Mouse (Mus musculus): ENCODE data around the gene Tmem213. TPM values are rescaled to one million over a fixed set of nuclear protein-coding genes. Genes with fewer than 3 reads are reported as not detected.

Gene Tmem213
- total and polyA plus RNA-seq, 2 experiments from 2014 or later: not detected

DNA sequence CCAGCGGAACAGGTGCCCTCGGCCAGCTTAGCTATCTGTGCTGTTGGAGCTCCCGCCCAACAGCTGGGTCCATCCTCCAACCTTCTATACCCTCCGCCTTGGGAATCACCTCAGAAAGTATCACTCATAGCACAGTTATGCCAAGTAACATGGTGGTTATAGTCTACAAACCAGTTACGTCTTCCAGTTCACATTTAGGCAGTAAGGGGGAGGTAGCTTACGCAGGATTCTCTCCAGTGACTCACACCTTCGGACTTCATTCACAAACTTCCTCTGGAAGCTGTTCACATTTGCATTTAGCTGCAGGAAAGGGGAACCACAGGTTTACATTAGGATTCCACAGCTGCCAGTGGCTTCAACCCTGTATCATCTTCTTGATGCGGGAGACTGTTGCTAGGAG lies 16.5 kb upstream of the Tmem213 start:
- no peak overlapping the region for H3K4me3 ChIP-seq (ENCODE audit: low read length)
- H3K9me3 ChIP-seq (ENCODE audit: low read length): no peaks in the 10 kb centered on the region
- no peaks in the 10 kb centered on the region for H3K27me3 ChIP-seq (ENCODE audit: insufficient read depth, low read length)
- 95% methylated on average over 8 of the region's 8 CpGs for WGBS
- DNase-seq (ENCODE audit: low spot score) (no peak), ATAC-seq (no peak)
- H3K4me1 ChIP-seq (ENCODE audit: insufficient read depth, low read length): no peaks in the 10 kb centered on the region
- no peaks in the 10 kb centered on the region for H3K36me3 ChIP-seq (ENCODE audit: insufficient read depth, low read length)
- TF ChIP-seq CTCF (IDR thresholded peaks at IDR 0.05; ENCODE audit: low read depth): no peak
- no peak overlapping the region for H3K9ac ChIP-seq (replicated peaks; ENCODE audit: low read length)
- no peak overlapping the region for H3K27ac ChIP-seq
- H3K4me2 ChIP-seq (ENCODE audit: low read depth, low read length): no peak overlapping the region

DNA sequence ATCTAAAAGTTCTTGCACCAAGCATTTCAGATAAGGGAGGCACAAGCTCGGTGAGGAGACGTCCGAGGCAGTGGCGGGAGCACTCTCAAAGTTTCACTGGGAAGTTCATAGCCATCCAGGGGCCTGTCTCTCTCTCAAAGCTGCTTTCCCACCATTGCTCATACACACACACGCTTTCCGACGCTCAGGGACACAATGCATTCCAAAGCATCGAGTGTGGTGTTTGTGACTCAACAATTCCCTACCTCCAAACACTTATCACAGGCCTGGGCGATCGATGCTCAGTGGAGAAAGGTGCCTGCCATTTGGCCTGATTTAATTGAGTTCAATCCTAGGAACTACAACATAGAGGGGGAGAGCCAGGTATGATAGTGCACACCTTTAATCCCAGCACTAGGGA lies 14.4 kb upstream of the Tmem213 start:
- Histone ChIP-seq H3K4me3 (ENCODE audit: low read length) (no peak overlapping the region), H3K9ac (replicated peaks; ENCODE audit: low read length) (no peak overlapping the region), H3K4me2 (ENCODE audit: low read depth, low read length) (no peak overlapping the region), H3K27ac (no peak overlapping the region), H3K36me3 (ENCODE audit: insufficient read depth, low read length) (no peaks in the 10 kb centered on the region), H3K4me1 (ENCODE audit: insufficient read depth, low read length) (no peaks in the 10 kb centered on the region), H3K9me3 (ENCODE audit: low read length) (no peaks in the 10 kb centered on the region), H3K27me3 (ENCODE audit: insufficient read depth, low read length) (no peaks in the 10 kb centered on the region)
- no peak for DNase-seq (ENCODE audit: low spot score)
- TF ChIP-seq CTCF (IDR thresholded peaks at IDR 0.05; ENCODE audit: low read depth): no peak
- no peak for ATAC-seq
- 90% methylated on average over 10 of the region's 10 CpGs for WGBS

DNA sequence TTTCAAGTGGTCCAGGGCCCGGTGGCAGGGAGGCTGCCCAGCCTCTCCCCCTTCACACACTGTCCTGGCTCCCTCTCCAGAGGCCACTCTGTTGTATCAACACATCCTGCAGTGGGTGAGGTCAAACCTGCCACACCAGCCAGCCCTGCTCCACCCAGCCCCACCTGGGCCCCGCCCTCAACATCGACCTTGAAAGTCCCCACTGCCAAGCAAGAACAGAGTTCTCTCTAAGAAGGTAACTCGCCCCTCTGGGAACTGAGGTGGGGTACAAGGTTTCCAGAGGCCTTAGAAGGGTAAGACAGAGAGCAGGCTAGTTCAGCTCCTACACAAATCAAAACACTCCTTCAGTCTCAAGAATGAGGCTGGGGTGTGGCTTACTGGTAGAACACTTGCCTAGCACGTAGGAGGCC lies 12.1 kb upstream of the Tmem213 start:
- Histone ChIP-seq H3K27ac (no peak overlapping the region), H3K9ac (replicated peaks; ENCODE audit: low read length) (no peak overlapping the region), H3K4me3 (ENCODE audit: low read length) (no peak overlapping the region), H3K4me1 (ENCODE audit: insufficient read depth, low read length) (no peaks in the 10 kb centered on the region), H3K9me3 (ENCODE audit: low read length) (no peaks in the 10 kb centered on the region), H3K36me3 (ENCODE audit: insufficient read depth, low read length) (no peaks in the 10 kb centered on the region), H3K27me3 (ENCODE audit: insufficient read depth, low read length) (no peaks in the 10 kb centered on the region), H3K4me2 (ENCODE audit: low read depth, low read length) (no peak overlapping the region)
- no peak for TF ChIP-seq CTCF (IDR thresholded peaks at IDR 0.05; ENCODE audit: low read depth)
- 79% methylated on average over 5 of the region's 5 CpGs for WGBS
- ATAC-seq (no peak), DNase-seq (ENCODE audit: low spot score) (no peak)

DNA sequence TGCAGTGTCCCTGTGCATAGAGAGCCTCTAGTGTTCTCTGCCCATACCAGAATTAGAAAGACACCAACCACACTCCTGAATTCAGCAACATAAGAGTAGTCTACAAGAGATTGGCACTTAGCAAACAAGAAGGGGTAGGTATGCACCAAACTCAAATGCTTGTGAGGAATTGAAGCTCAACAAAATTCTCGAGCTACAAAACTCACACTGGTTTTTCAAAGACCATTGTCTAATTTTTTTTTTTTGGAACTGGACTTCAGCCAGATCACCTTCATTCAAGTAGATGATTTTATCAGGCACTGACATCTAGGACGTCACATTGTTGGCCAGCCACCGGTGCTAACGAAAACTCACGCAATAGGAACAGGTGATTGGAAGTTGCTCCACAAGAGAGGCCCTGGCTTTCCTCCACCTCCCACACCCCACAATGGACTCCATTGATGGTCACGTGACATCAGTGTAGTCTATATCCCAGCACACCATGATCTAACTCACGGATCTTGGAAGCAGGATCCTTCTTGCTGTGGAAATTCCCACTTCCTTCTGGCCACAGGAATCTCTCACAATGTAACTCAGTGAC lies 6.7 kb upstream of the Tmem213 start:
- Histone ChIP-seq H3K9ac (replicated peaks; ENCODE audit: low read length) (no peak overlapping the region), H3K36me3 (ENCODE audit: insufficient read depth, low read length) (no peaks in the 10 kb centered on the region), H3K4me2 (ENCODE audit: low read depth, low read length) (no peak overlapping the region), H3K9me3 (ENCODE audit: low read length) (no peaks in the 10 kb centered on the region), H3K4me1 (ENCODE audit: insufficient read depth, low read length) (no peaks in the 10 kb centered on the region), H3K27ac (no peak overlapping the region), H3K4me3 (ENCODE audit: low read length) (no peak overlapping the region), H3K27me3 (ENCODE audit: insufficient read depth, low read length) (no peaks in the 10 kb centered on the region)
- ATAC-seq (no peak), DNase-seq (ENCODE audit: low spot score) (no peak)
- 81% methylated on average over 7 of the region's 7 CpGs for WGBS
- TF ChIP-seq CTCF (IDR thresholded peaks at IDR 0.05; ENCODE audit: low read depth): no peak

DNA sequence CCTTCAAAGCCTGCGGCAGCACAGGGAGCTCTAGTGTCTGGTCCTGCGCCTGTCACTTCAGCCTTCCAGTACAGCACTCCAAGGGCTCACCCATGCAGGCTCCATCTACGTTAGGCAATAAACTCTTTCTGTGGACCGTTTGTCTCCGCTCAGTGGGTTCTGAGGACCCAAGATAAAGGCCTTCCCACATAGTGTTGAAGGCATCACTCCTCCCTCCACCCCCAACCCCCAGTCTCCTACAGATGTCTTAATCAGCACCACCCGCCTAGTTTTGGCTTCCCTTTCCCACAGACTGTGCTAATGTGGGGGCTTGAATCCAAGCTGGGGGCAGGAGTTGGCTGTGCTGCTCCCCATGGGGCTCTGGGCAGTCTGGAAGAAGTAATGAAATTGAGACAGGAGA lies 5.3 kb upstream of the Tmem213 start:
- no peak overlapping the region for H3K4me2 ChIP-seq (ENCODE audit: low read depth, low read length)
- no peaks in the 10 kb centered on the region for H3K4me1 ChIP-seq (ENCODE audit: insufficient read depth, low read length)
- H3K27ac ChIP-seq: no peak overlapping the region
- H3K4me3 ChIP-seq (ENCODE audit: low read length): no peak overlapping the region
- no peaks in the 10 kb centered on the region for H3K9me3 ChIP-seq (ENCODE audit: low read length)
- H3K36me3 ChIP-seq (ENCODE audit: insufficient read depth, low read length): no peaks in the 10 kb centered on the region
- WGBS: 54% methylated on average over 6 of the region's 6 CpGs
- ATAC-seq (no peak), DNase-seq (ENCODE audit: low spot score) (no peak)
- no peak for TF ChIP-seq CTCF (IDR thresholded peaks at IDR 0.05; ENCODE audit: low read depth)
- H3K9ac ChIP-seq (replicated peaks; ENCODE audit: low read length): no peak overlapping the region
- H3K27me3 ChIP-seq (ENCODE audit: insufficient read depth, low read length): no peaks in the 10 kb centered on the region

DNA sequence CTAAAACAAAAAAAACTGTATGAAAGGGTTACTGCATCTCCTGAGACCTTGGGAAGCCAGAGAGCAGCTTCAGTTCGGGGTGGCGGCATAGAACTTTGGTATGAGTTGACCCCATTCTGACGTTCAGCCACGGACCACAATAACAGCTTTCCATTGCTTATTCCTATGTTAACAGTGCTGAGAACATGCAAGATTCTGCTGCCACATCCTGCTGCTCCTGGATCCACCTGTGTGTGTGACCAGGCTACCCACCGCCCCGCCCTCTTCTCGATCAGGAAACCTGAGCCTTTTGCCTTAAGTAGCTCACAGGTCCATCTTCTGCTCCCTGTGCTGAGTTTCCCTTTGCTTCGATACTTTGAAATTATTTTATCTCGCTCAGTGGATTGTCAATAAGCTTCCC lies 3.1 kb upstream of the Tmem213 start:
- Histone ChIP-seq H3K4me2 (ENCODE audit: low read depth, low read length) (no peak overlapping the region), H3K4me3 (ENCODE audit: low read length) (no peak overlapping the region), H3K36me3 (ENCODE audit: insufficient read depth, low read length) (no peaks in the 10 kb centered on the region), H3K4me1 (ENCODE audit: insufficient read depth, low read length) (no peaks in the 10 kb centered on the region), H3K9me3 (ENCODE audit: low read length) (no peaks in the 10 kb centered on the region), H3K27me3 (ENCODE audit: insufficient read depth, low read length) (no peaks in the 10 kb centered on the region), H3K27ac (no peak overlapping the region), H3K9ac (replicated peaks; ENCODE audit: low read length) (no peak overlapping the region)
- WGBS: 88% methylated on average over 9 of the region's 9 CpGs
- DNase-seq (ENCODE audit: low spot score) (no peak), ATAC-seq (no peak)
- no peak for TF ChIP-seq CTCF (IDR thresholded peaks at IDR 0.05; ENCODE audit: low read depth)

DNA sequence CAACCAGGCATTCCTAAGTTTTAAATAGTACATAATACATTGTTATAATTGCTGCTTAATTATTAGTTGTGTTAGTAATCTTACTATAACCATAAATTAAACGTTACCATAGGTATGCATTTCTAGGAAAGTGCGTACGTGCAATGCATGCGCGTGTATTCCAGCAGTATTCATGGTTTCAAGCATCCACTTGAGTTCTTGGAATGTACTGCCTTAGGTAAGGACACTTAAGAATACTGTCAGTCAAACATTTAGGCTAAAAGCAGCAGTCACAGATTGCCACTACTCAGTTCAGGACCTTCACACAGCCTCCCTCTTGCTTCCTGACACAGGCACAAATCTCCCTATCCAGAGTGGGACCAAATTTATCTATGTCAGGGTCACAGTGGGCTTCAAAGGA lies 606 bp upstream of the Tmem213 start:
- TF ChIP-seq CTCF (IDR thresholded peaks at IDR 0.05; ENCODE audit: low read depth): no peak

More for the DNA sequence above, 606 bp upstream of the Tmem213 start:
- Histone ChIP-seq H3K9me3 (ENCODE audit: low read length) (no peaks in the 10 kb centered on the region), H3K4me2 (ENCODE audit: low read depth, low read length) (no peak overlapping the region), H3K36me3 (ENCODE audit: insufficient read depth, low read length) (no peaks in the 10 kb centered on the region), H3K4me3 (ENCODE audit: low read length) (no peak overlapping the region), H3K9ac (replicated peaks; ENCODE audit: low read length) (no peak overlapping the region), H3K27ac (no peak overlapping the region), H3K4me1 (ENCODE audit: insufficient read depth, low read length) (no peaks in the 10 kb centered on the region), H3K27me3 (ENCODE audit: insufficient read depth, low read length) (no peaks in the 10 kb centered on the region)
- no peak for DNase-seq (ENCODE audit: low spot score)
- no peak for ATAC-seq
- WGBS: 97% methylated on average over 5 of the region's 5 CpGs
